15 mouse cellular contexts compared by ENCODE assay signal in the genomic region with DNA sequence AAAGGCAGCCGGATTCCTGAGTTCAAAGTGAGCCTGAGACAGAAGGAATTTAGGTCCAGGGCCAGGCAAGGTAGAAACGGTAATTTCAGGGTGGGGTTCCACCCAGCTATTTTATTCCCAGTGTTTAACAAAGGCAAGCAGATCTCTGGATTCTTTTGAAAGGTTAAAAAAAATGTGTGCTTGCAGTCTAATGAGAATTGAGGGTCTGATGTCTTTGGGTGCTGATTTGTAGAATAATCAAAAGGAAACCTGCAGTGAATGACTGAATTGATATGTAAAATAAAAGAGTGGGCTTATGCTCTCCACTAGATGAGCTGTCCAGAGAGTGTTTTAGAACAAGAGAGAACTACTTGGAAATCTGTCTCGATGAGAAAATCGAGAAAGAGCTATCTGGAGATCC. TPM values are rescaled to one million over a fixed set of nuclear protein-coding genes. Genes with fewer than 3 reads are reported as not detected.
DNase-seq lines count a peak whose midpoint lies in the region.
"Had no signal": no experiment of that assay in that cellular context is flagged by ENCODE, and none has a peak within 500 bp of the region (broad histone marks: within the 10 kb centered on the region; RNA-seq: fewer than 3 reads in every experiment).

No protein-coding gene starts in this region.

- intact Hi-C loops in left cerebral cortex, postnatal 4 days (cut with DNase I) = no loop called here
- intact Hi-C loops in heart, postnatal 25 days (cut with DNase I) = no loop called here

- DNase-seq in ES-CJ7 (ENCODE audit: low read depth, low spot score) (peak; percentile 84), R1 (ENCODE audit: low read depth, low spot score) (peak; percentile 94)
- DNase-seq in left cerebral cortex, postnatal 4 days = no peak
- no peak for DNase-seq in lung, postnatal 10 days
- no peak for DNase-seq in heart, postnatal 25 days (ENCODE audit: low spot score)
- DNase-seq: adrenal gland, adult 8-10 months; adrenal gland, postnatal 14 days; adrenal gland, postnatal 36 days; cerebellum, adult 11-12 months; cerebellum, adult 2 months; cerebellum, adult 9-10 months; cerebellum, postnatal 10 days; cerebellum, postnatal 25 days; forebrain, postnatal 0 days had no signal

RNA-seq across cellular contexts. Expression of a gene that starts 33.6 kb away (rescaled TPM):
- 1 to 10 TPM; 2.3 to 3.2 TPM for total RNA-seq in left cerebral cortex, postnatal 4 days (2021)
- under 1 TPM; 0.18 to 0.59 TPM for total RNA-seq in heart, postnatal 25 days (2021)
- total RNA-seq: G1E had no signal

Comparison
In these comparisons a context has a peak if more than half of its experiments do, and no peak if none do; other contexts are left out.
1. DNase-seq: peak in ES-CJ7 (single experiment) and R1 (single experiment); none in left cerebral cortex, postnatal 4 days (single experiment), lung, postnatal 10 days (single experiment) and heart, postnatal 25 days (single experiment).